Mouse (Mus musculus): ENCODE results near the gene Ube3c. TPM values are rescaled to one million over a fixed set of nuclear protein-coding genes. Genes with fewer than 3 reads are reported as not detected.
"Not testable (repeated sequence)": the region's sequence is repeated elsewhere in the genome, so short reads cannot be mapped to it uniquely, and the experiment has no call there.

The Ube3c gene
- total RNA-seq (2017), result 36.2 and 39.2 TPM in 2 replicates

- peak; percentile 92 for ATAC-seq (ENCODE audit: extremely low read depth, insufficient number of reproducible peaks, low FRiP score, poor library complexity, severe bottlenecking)
These were observed at the start of gene Ube3c for GRCm38 (mm10) chr5:29568848-29569377. TSS of gene Ube3c (plus strand) at chr5:29569242.

GRCm38 (mm10) chr5:29560111-29560510 is 8.9 kb upstream of the Ube3c start:
- no peak for ATAC-seq (ENCODE audit: extremely low read depth, insufficient number of reproducible peaks, low FRiP score, poor library complexity, severe bottlenecking)

- ATAC-seq (ENCODE audit: extremely low read depth, insufficient number of reproducible peaks, low FRiP score, poor library complexity, severe bottlenecking), result no peak
These were observed 8.4 kb upstream of the Ube3c start for GRCm38 (mm10) chr5:29560667-29561066.

GRCm38 (mm10) chr5:29569378-29570280 is 587 bp downstream of the Ube3c start:
- ATAC-seq (ENCODE audit: extremely low read depth, insufficient number of reproducible peaks, low FRiP score, poor library complexity, severe bottlenecking), result peak; percentile 13; the same call in 1 of the 2 replicates

- not testable (repeated sequence) for ATAC-seq (ENCODE audit: extremely low read depth, insufficient number of reproducible peaks, low FRiP score, poor library complexity, severe bottlenecking)
These were observed 5.2 kb downstream of the Ube3c start for GRCm38 (mm10) chr5:29574286-29574685.

GRCm38 (mm10) chr5:29575085-29575484 is 6.0 kb downstream of the Ube3c start:
- ATAC-seq (ENCODE audit: extremely low read depth, insufficient number of reproducible peaks, low FRiP score, poor library complexity, severe bottlenecking), result no peak

GRCm38 (mm10) chr5:29577795-29578631 is 9.0 kb downstream of the Ube3c start:
- ATAC-seq (ENCODE audit: extremely low read depth, insufficient number of reproducible peaks, low FRiP score, poor library complexity, severe bottlenecking), result no peak

- no peak for ATAC-seq (ENCODE audit: extremely low read depth, insufficient number of reproducible peaks, low FRiP score, poor library complexity, severe bottlenecking)
These were observed 15.0 kb downstream of the Ube3c start for GRCm38 (mm10) chr5:29583880-29584595.

GRCm38 (mm10) chr5:29592161-29592560 is 23.1 kb downstream of the Ube3c start:
- ATAC-seq (ENCODE audit: extremely low read depth, insufficient number of reproducible peaks, low FRiP score, poor library complexity, severe bottlenecking), result not testable (repeated sequence)

- no peak for ATAC-seq (ENCODE audit: extremely low read depth, insufficient number of reproducible peaks, low FRiP score, poor library complexity, severe bottlenecking)
These were observed 37.5 kb downstream of the Ube3c start for GRCm38 (mm10) chr5:29606546-29606945.

GRCm38 (mm10) chr5:29625610-29626009 is 56.6 kb downstream of the Ube3c start:
- ATAC-seq (ENCODE audit: extremely low read depth, insufficient number of reproducible peaks, low FRiP score, poor library complexity, severe bottlenecking), result no peak

GRCm38 (mm10) chr5:29629941-29630340 is 60.9 kb downstream of the Ube3c start:
- ATAC-seq (ENCODE audit: extremely low read depth, insufficient number of reproducible peaks, low FRiP score, poor library complexity, severe bottlenecking), result no peak

GRCm38 (mm10) chr5:29631711-29632110 is 62.7 kb downstream of the Ube3c start:
- no peak for ATAC-seq (ENCODE audit: extremely low read depth, insufficient number of reproducible peaks, low FRiP score, poor library complexity, severe bottlenecking)

- ATAC-seq (ENCODE audit: extremely low read depth, insufficient number of reproducible peaks, low FRiP score, poor library complexity, severe bottlenecking), result no peak
These were observed 67.3 kb downstream of the Ube3c start for GRCm38 (mm10) chr5:29636298-29636697.

GRCm38 (mm10) chr5:29636884-29637283 is 67.8 kb downstream of the Ube3c start:
- ATAC-seq (ENCODE audit: extremely low read depth, insufficient number of reproducible peaks, low FRiP score, poor library complexity, severe bottlenecking), result no peak

GRCm38 (mm10) chr5:29641124-29641884 is 72.3 kb downstream of the Ube3c start:
- no peak for ATAC-seq (ENCODE audit: extremely low read depth, insufficient number of reproducible peaks, low FRiP score, poor library complexity, severe bottlenecking)

GRCm38 (mm10) chr5:29651696-29652095 is 82.7 kb downstream of the Ube3c start:
- ATAC-seq (ENCODE audit: extremely low read depth, insufficient number of reproducible peaks, low FRiP score, poor library complexity, severe bottlenecking), result no peak
